Mouse (Mus musculus): ENCODE data around the gene Nufip2. TPM values are rescaled to one million over a fixed set of nuclear protein-coding genes. Genes with fewer than 3 reads are reported as not detected.
"Not testable (repeated sequence)": the region's sequence is repeated elsewhere in the genome, so short reads cannot be mapped to it uniquely, and the experiment has no call there.

Nufip2 gene
- 3.8 and 5.2 TPM in 2 replicates for polyA plus RNA-seq (2015; fragmentation: Nextera tagmentation; extraction: Ambion mirVana)

- DNase-seq (ENCODE audit: low spot score): peak; percentile 99
Observed at GRCm38 (mm10) chr11:77685383-77686265, at the start of gene Nufip2. Gene Nufip2 (plus strand): TSS chr11:77686155.

GRCm38 (mm10) chr11:77641390-77641789 is 44.6 kb upstream of the Nufip2 start:
- no peak for DNase-seq (ENCODE audit: low spot score)

GRCm38 (mm10) chr11:77645481-77645880 is 40.5 kb upstream of the Nufip2 start:
- no peak for DNase-seq (ENCODE audit: low spot score)

- DNase-seq (ENCODE audit: low spot score): no peak
Observed at GRCm38 (mm10) chr11:77648878-77649277, 37.1 kb upstream of the Nufip2 start.

GRCm38 (mm10) chr11:77652484-77652883 is 33.5 kb upstream of the Nufip2 start:
- DNase-seq (ENCODE audit: low spot score): no peak

GRCm38 (mm10) chr11:77653406-77654190 is 32.4 kb upstream of the Nufip2 start:
- not testable (repeated sequence) for DNase-seq (ENCODE audit: low spot score)

GRCm38 (mm10) chr11:77659986-77660385 is 26.0 kb upstream of the Nufip2 start:
- no peak for DNase-seq (ENCODE audit: low spot score)

GRCm38 (mm10) chr11:77663639-77664038 is 22.3 kb upstream of the Nufip2 start:
- DNase-seq (ENCODE audit: low spot score): no peak

GRCm38 (mm10) chr11:77664046-77664445 is 21.9 kb upstream of the Nufip2 start:
- no peak for DNase-seq (ENCODE audit: low spot score)

- not testable (repeated sequence) for DNase-seq (ENCODE audit: low spot score)
Observed at GRCm38 (mm10) chr11:77665384-77665783, 20.6 kb upstream of the Nufip2 start.

- not testable (repeated sequence) for DNase-seq (ENCODE audit: low spot score)
Observed at GRCm38 (mm10) chr11:77666766-77667165, 19.2 kb upstream of the Nufip2 start.

GRCm38 (mm10) chr11:77672746-77673145 is 13.2 kb upstream of the Nufip2 start:
- DNase-seq (ENCODE audit: low spot score): no peak

GRCm38 (mm10) chr11:77673428-77673991 is 12.4 kb upstream of the Nufip2 start:
- peak; percentile 11 for DNase-seq (ENCODE audit: low spot score)

GRCm38 (mm10) chr11:77680018-77680417 is 5.9 kb upstream of the Nufip2 start:
- DNase-seq (ENCODE audit: low spot score): no peak

GRCm38 (mm10) chr11:77684896-77685295 is 1.1 kb upstream of the Nufip2 start:
- DNase-seq (ENCODE audit: low spot score): no peak

- DNase-seq (ENCODE audit: low spot score): no peak
Observed at GRCm38 (mm10) chr11:77686346-77686840, 438 bp downstream of the Nufip2 start.

- DNase-seq (ENCODE audit: low spot score): peak; percentile 67
Observed at GRCm38 (mm10) chr11:77686841-77687540, 1.0 kb downstream of the Nufip2 start.

GRCm38 (mm10) chr11:77687541-77688131 is 1.7 kb downstream of the Nufip2 start:
- peak; percentile 18 for DNase-seq (ENCODE audit: low spot score)

GRCm38 (mm10) chr11:77693026-77693425 is 7.1 kb downstream of the Nufip2 start:
- no peak for DNase-seq (ENCODE audit: low spot score)

GRCm38 (mm10) chr11:77697232-77697631 is 11.3 kb downstream of the Nufip2 start:
- no peak for DNase-seq (ENCODE audit: low spot score)

- no peak for DNase-seq (ENCODE audit: low spot score)
Observed at GRCm38 (mm10) chr11:77705920-77706319, 20.0 kb downstream of the Nufip2 start.
